Mouse (Mus musculus): ENCODE data around the gene Atp5f1.
A peak's percentile ranks its signal among the peaks of the same experiment; 100 is the strongest.

Atp5f1 gene

GRCm38 (mm10) chr3:105900716-105901115 is 59.2 kb downstream of the Atp5f1 start:
- DNase-seq (ENCODE audit: low spot score in 2 of 2) = peak; percentile 7 to 14

GRCm38 (mm10) chr3:105900266-105900665 is 59.6 kb downstream of the Atp5f1 start:
- DNase-seq (ENCODE audit: low spot score in 2 of 2) = no peak

GRCm38 (mm10) chr3:105899394-105900147 is 60.3 kb downstream of the Atp5f1 start:
- DNase-seq (ENCODE audit: low spot score in 2 of 2) = peak; percentile 73 to 83

- DNase-seq (ENCODE audit: low spot score in 2 of 2) = no peak
These were observed 61.0 kb downstream of the Atp5f1 start for GRCm38 (mm10) chr3:105898861-105899260.

- DNase-seq (ENCODE audit: low spot score in 2 of 2) = no peak
These were observed 61.6 kb downstream of the Atp5f1 start for GRCm38 (mm10) chr3:105898325-105898724.

- no peak for DNase-seq (ENCODE audit: low spot score in 2 of 2)
These were observed 63.1 kb downstream of the Atp5f1 start for GRCm38 (mm10) chr3:105896811-105897210.

- DNase-seq (ENCODE audit: low spot score in 2 of 2) = peak; percentile 79 to 81
These were observed 65.0 kb downstream of the Atp5f1 start for GRCm38 (mm10) chr3:105894601-105895592.

- peak in 1 of 2 experiments; percentile 23 for DNase-seq (ENCODE audit: low spot score in 2 of 2)
These were observed 65.9 kb downstream of the Atp5f1 start for GRCm38 (mm10) chr3:105893941-105894391.

Data from thymus, postnatal 10 days (tissue).